Mouse (Mus musculus) lung, postnatal 36 days (tissue): Measurements from ENCODE around the gene Gm6890.
A peak's percentile ranks its signal among the peaks of the same experiment; 100 is the strongest.
"Not testable (repeated sequence)": the region's sequence is repeated elsewhere in the genome, so short reads cannot be mapped to it uniquely, and the experiment has no call there.

Experiments used
- DNase-seq: peaks from one replicate; pipeline ENCODE4 v3.0.0; 2022; ENCODE audit warnings: mixed read lengths

Gene Gm6890

DNA sequence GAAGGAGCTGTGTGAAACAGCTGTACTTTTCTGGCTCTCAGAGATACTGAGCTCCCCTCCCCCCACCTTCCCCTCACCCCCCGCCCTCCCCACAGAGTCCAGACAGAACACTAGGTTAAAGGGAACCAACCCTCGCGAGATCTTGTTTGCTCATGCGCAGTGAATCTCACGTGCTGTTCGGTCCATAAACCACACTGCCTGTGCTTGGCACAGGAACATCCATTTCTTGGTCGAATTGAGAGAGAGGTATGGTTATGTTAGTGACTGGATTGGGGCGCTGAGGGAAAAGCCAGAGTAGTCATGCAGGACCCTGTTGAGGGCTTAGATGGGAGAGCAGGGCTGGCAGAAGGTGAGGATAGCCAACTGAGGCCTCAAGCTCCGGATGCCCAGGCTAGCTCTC lies at the start of gene Gm6890:
Gene Gm6890, plus strand, starts transcription at position 301 of the 400 bp plus-strand sequence.
- DNase-seq: not testable (repeated sequence)

DNA sequence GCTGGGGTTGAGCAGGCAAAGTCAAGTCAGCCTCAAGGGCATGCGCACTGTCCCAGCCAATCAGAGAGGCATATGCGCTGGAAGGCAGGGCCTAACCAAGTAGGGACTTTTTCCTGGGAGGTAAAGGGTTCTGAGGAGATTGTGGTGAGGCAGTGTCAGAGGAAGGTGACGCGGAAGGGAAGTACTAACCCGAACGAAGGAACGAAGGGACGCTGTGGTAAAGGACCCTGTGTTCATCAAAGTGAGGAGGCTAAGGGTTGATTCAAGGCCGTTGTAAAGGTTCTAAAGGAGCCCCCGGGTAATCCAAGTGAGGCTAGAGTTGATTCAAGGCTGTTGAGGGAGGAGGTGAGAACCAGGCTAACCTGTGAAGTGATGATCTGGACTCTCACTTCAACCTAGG lies 14.5 kb upstream of the Gm6890 start:
- not testable (repeated sequence) for DNase-seq

DNA sequence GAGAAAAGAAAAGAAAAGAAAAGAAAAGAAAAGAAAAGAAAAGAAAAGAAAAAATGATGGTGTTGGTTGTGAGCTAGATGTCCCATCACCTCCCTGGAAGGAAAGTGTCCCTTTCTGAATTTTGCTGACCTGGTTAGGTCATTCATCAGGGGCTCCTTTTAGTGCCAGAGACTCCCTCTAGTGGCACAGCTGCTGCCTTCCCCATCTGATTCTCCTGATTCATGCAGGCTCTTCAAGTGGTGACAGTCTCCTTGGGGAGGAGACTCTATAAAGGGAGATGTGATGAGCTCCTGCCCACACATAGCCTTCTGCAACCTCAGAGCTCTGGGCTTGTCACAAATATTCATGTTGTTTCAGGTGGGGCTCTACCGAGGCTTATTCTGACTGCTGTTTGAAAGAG lies 30.0 kb downstream of the Gm6890 start:
- peak; percentile 3 for DNase-seq
